Mouse (Mus musculus) ES-Bruce4 (cell line): ENCODE data around the gene Gm10271. TPM values are rescaled to one million over a fixed set of nuclear protein-coding genes. Genes with fewer than 3 reads are reported as not detected.

Experiments used
- H3K27ac ChIP-seq: 2 replicates; pipeline ENCODE4 v1.5.1; 2012; ENCODE audit warnings: low read length, inconsistent platforms; ENCODE audit not compliant: insufficient read depth
- H3K27me3 ChIP-seq: 2 replicates; pipeline ENCODE4 v1.6.1; 2012; ENCODE audit warnings: mild to moderate bottlenecking, low read length, inconsistent platforms; ENCODE audit not compliant: control insufficient read depth, poor library complexity, insufficient read depth, severe bottlenecking
- H3K36me3 ChIP-seq: 2 replicates; pipeline ENCODE4 v1.6.1; 2012; ENCODE audit warnings: inconsistent platforms, mild to moderate bottlenecking, low read length, moderate library complexity; ENCODE audit not compliant: control insufficient read depth, poor library complexity, insufficient read depth, severe bottlenecking
- H3K4me1 ChIP-seq: one replicate; pipeline ENCODE4 v1.8.1; 2011; ENCODE audit warnings: low read length; ENCODE audit not compliant: control insufficient read depth, insufficient read depth
- H3K4me3 ChIP-seq: 2 replicates; pipeline ENCODE4 v1.5.1; 2011; ENCODE audit warnings: low read depth, mild to moderate bottlenecking, low read length
- H3K9ac ChIP-seq: 2 replicates; pipeline ENCODE4 v1.6.1; 2012; ENCODE audit warnings: low read depth, mild to moderate bottlenecking, inconsistent platforms; ENCODE audit not compliant: poor library complexity, severe bottlenecking
- H3K9me3 ChIP-seq: replicated peaks from 2 replicates; pipeline ENCODE4 v1.6.1; 2012; ENCODE audit warnings: mild to moderate bottlenecking, low read length, inconsistent platforms; ENCODE audit not compliant: control insufficient read depth, poor library complexity, insufficient read depth, severe bottlenecking
- CTCF ChIP-seq: IDR thresholded peaks from one replicate; pipeline ENCODE4 v1.8.1; 2011; ENCODE audit warnings: low read depth, low read length
- EP300 ChIP-seq: IDR thresholded peaks from 2 replicates; pipeline ENCODE4 v1.6.1; 2011; ENCODE audit warnings: low read depth, low read length; ENCODE audit not compliant: insufficient read depth
- POLR2A ChIP-seq: IDR thresholded peaks from one replicate; pipeline ENCODE4 v1.8.1; 2011; ENCODE audit warnings: low read length; ENCODE audit not compliant: insufficient read depth
- polyA plus RNA-seq: library from polyadenylated mRNA; stranded (reverse); fragments of >200 nt; gene quantifications from 2 replicates; pipeline ENCODE4 v1.2.4, GENCODE M21; 2011; ENCODE audit warnings: low read depth; ENCODE audit not compliant: missing spikeins, insufficient read depth, insufficient read length

The Gm10271 gene
- polyA plus RNA-seq: not detected in 2 replicates

GRCm38 (mm10) chr10:116972509-116972908 is at the start of gene Gm10271:
TSS of gene Gm10271 (minus strand) at chr10:116972609.
- H3K36me3 ChIP-seq: no peaks in the 10 kb centered on the region
- H3K4me3 ChIP-seq: no peak within 1 kb of the TSS
- no peak for TF ChIP-seq EP300
- TF ChIP-seq CTCF: no peak
- TF ChIP-seq POLR2A: no peak
- H3K27ac ChIP-seq: no peak within 1 kb of the TSS
- H3K9me3 ChIP-seq: no peaks in the 10 kb centered on the region; the same call in 1 of the 2 replicates
- no peaks in the 10 kb centered on the region for H3K4me1 ChIP-seq
- H3K9ac ChIP-seq: no peak within 1 kb of the TSS
- no peaks in the 10 kb centered on the region for H3K27me3 ChIP-seq

GRCm38 (mm10) chr10:117021020-117021754 is 48.8 kb upstream of the Gm10271 start:
- H3K9ac ChIP-seq: no peak overlapping the region
- H3K27me3 ChIP-seq: no peaks in the 10 kb centered on the region
- H3K27ac ChIP-seq: no peak overlapping the region
- no peaks in the 10 kb centered on the region for H3K36me3 ChIP-seq
- H3K4me1 ChIP-seq: peaks cover 2% of the 10 kb centered on the region
- TF ChIP-seq EP300 (0 out of 2 replicates have a peak, but pooled peaks have one; percentile 5), CTCF (no peak)
- no peaks in the 10 kb centered on the region for H3K9me3 ChIP-seq
- no peak overlapping the region for H3K4me3 ChIP-seq

- H3K9ac ChIP-seq: no peak overlapping the region
- no peaks in the 10 kb centered on the region for H3K36me3 ChIP-seq
- H3K4me1 ChIP-seq: peaks cover 2% of the 10 kb centered on the region
- no peaks in the 10 kb centered on the region for H3K9me3 ChIP-seq
- H3K27me3 ChIP-seq: no peaks in the 10 kb centered on the region
- H3K4me3 ChIP-seq: no peak overlapping the region
- H3K27ac ChIP-seq: no peak overlapping the region
- TF ChIP-seq CTCF: no peak
- TF ChIP-seq EP300: no peak
- no peak for TF ChIP-seq POLR2A
These were observed 46.0 kb upstream of the Gm10271 start for GRCm38 (mm10) chr10:117018281-117018840.

DNA sequence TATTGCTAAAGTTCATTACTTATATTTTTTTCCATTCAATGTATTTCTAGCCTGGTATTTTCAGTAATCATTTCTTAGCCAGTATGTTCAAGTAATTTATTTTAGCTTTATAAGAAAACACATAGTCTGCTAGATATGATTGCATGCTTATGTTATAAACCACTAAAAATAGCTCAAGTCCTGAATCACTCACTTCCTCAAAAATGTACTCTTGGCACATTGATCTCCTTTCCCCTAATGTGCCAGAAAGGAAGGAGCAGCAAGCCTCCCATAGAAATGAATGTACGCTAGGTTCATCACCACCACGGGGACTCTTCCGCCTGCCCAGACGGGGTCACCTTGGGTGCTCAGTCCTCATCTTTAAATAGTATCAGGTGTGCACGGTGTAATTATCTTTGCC is 42.2 kb upstream of the Gm10271 start:
- H3K27me3 ChIP-seq: no peaks in the 10 kb centered on the region
- no peak overlapping the region for H3K9ac ChIP-seq
- H3K4me3 ChIP-seq: no peak overlapping the region
- H3K9me3 ChIP-seq: no peaks in the 10 kb centered on the region
- H3K27ac ChIP-seq: no peak overlapping the region
- no peak for TF ChIP-seq EP300
- no peak for TF ChIP-seq CTCF
- no peak for TF ChIP-seq POLR2A
- H3K36me3 ChIP-seq: no peaks in the 10 kb centered on the region
- H3K4me1 ChIP-seq: no peaks in the 10 kb centered on the region

DNA sequence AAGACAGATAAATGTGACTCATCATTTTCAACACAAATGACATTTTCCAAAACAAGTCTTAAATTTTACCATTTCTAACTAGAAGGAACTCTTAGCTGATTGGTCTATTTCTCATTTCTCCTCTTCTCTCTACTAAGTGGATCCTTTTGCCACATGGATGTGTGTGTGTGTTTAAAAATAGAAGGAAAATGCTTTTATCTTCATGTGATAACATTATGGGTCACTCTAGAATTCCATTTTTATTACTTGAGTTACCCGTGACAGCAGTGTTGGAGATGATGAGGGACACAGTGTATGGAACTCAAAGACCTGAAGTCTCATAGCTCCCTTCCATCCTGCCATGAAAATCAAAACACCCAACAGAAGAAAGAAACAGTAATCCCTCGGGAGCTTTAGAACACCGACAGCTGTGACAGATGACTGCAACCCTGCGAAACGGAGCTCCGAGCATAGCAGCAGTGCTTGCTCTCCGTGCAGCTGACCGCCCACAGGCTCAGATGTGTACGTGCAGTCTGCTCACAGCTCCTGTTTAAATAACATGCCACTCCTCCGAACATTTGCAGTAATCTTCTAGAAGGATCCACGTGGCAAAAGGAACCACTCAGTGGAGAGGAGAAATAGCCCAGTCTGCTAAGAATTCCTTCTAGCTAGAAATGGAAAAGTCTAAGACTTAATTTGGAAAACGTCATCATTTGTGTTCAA is 41.4 kb upstream of the Gm10271 start:
- Histone ChIP-seq H3K9ac (no peak overlapping the region), H3K9me3 (no peaks in the 10 kb centered on the region), H3K4me3 (no peak overlapping the region), H3K4me1 (no peaks in the 10 kb centered on the region), H3K27me3 (no peaks in the 10 kb centered on the region), H3K36me3 (no peaks in the 10 kb centered on the region), H3K27ac (no peak overlapping the region)
- TF ChIP-seq POLR2A: no peak
- TF ChIP-seq CTCF: no peak
- TF ChIP-seq EP300: no peak

GRCm38 (mm10) chr10:117011047-117011446 is 38.6 kb upstream of the Gm10271 start:
- no peak overlapping the region for H3K4me3 ChIP-seq
- no peak for TF ChIP-seq CTCF
- no peak for TF ChIP-seq POLR2A
- no peak for TF ChIP-seq EP300
- H3K27ac ChIP-seq: no peak overlapping the region
- H3K27me3 ChIP-seq: no peaks in the 10 kb centered on the region
- no peaks in the 10 kb centered on the region for H3K36me3 ChIP-seq
- H3K9ac ChIP-seq: no peak overlapping the region
- H3K4me1 ChIP-seq: no peaks in the 10 kb centered on the region
- no peaks in the 10 kb centered on the region for H3K9me3 ChIP-seq
